Mouse (Mus musculus) heart, adult 9 months (tissue): Measurements from ENCODE around the gene Pim1.
A peak's percentile ranks its signal among the peaks of the same experiment; 100 is the strongest.
"Not testable (repeated sequence)": the region's sequence is repeated elsewhere in the genome, so short reads cannot be mapped to it uniquely, and the experiment has no call there.

Experiments
- DNase-seq, 2 experiments: peaks; one replicate each; pipeline ENCODE4 v3.0.0; 2022; ENCODE audit warnings: low spot score in 2 of 2

The Pim1 gene

DNA sequence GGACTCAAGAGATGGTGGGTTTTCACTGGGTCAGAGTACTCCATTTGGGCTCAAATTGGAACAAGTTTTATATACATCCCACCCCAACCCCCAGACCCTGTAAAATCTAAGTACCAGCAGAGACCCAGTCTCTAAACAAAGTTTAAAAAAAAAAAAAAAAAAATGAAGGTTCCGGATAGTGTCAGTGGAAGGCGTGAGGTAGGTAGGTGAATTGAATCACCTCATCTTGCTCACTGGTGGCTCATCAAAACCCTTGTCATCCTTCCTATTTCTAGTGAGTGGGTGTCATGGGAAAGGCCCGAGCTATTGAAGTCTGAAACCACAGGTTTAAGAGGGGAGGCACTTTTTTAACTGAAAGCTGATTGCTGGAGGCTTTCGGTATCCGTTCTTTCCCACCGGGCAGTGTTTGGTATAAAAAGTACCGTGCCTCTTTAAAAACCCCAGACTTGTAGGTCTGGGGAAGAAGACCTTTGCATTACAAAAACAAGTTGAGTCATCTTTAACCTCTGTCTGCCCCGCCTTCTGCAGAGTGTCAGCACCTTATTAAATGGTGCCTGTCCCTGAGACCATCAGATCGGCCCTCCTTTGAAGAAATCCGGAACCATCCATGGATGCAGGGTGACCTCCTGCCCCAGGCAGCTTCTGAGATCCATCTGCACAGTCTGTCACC lies 3.6 kb downstream of the Pim1 start:
- DNase-seq, result no peak

DNA sequence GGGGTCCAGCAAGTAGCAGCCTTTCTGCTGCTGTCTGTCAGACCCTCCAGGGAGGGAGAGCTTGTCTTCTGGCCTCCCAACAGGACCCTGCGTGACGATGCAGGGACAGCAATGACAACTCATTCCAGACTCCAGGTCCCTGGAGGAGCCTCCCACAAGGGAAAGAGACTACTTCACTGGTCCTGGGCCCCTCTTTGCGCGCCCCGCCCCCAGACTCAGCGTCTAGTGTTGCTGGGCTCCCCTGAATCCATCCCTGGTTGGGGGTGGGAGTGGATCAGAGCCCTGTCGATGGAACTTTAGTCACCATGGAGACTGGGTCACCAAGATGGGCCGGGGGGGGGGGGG lies 4.2 kb downstream of the Pim1 start:
- no peak for DNase-seq

DNA sequence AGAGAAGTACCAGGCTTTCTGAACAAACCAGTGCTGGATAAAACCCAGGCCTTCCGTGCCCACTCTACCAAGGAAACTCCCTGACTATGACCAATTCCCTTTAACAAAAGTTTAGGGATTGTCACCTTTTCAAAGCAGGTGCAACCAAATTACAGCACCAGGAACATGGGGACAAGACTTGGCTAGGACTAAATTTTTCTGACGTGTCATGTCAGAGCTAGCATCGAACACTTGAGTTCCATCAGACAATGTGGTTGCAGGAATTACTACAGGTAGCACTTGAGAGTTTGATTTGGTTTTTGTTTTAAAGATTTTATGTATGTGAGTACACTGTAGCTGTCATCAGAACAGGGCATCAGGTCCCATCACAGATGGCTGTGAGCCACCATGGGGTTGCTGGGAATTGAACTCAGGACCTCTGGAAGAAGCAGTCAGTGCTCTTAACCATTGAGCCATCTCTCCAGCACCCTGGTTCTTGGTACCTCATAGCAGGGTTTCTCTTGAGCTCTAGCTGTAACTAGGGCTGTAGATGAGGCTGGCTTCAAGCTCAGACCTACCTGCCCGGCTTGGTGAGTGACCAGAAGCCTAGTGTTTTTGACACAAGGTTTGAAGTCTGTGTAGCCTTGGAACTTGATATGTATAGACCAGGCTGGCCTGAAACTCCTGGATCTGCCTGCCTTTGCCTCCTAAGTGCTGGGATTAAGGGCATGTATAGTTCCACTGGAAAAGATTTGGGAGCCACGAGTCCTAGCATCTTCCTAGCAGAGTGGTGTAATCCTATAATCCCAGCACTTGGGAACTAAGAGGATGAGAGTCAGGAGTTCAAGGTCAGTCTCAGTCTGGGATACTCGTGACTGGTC lies 5.9 kb downstream of the Pim1 start:
- no peak for DNase-seq

DNA sequence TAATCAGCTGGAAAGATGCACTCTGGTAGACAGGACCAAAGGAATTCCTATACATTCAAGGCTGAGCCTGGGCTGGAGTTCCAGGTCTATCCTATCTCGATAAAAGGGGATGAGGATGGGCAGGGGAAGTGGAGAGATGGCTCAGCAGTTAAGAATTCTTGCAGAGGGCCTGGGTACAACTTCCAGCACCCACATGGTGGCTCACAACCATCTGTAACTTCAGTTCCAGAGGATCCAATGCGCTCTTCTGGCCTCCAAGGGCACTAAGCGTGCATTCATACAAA lies 6.5 kb downstream of the Pim1 start:
- no peak for DNase-seq

DNA sequence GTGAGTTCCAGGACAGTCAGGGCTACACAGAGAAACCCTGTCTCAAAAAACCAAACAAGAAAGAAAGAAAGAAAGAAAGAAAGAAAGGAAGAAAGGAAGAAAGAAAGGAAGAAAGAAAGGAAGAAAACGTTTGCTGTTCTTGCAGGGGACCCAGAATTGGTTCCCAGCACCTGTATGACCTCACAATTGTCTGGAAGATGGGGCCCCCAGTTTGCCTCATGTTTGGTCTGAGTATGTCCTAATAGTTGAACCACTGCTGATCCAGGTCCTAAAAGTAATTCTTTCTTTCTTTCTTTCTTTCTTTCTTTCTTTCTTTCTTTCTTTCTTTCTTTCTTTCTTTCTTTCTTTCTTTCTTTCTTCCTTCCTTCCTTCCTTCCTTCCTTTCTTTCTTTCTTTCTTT lies 6.9 kb downstream of the Pim1 start:
- DNase-seq, result not testable (repeated sequence)

DNA sequence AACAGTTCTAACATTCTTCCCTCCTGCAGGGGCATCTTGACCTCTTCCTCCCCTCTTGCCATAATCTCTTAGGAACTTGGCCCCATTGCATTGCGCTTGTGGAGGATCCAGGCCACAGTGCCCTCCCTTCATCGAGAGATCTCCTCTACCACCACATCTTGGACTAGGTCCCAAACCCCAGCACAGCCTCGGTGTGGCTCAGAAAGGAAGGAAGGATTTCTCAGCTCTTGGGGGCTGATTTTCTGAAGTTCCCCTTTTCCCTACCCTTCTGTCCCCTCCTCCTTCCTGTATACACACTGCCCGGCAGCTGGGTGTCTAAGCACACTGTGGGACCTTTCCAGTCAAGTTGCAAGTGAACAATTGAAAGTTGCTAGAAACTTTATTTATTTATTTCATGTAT lies 7.5 kb downstream of the Pim1 start:
- peak; percentile 36 to 69 for DNase-seq

DNA sequence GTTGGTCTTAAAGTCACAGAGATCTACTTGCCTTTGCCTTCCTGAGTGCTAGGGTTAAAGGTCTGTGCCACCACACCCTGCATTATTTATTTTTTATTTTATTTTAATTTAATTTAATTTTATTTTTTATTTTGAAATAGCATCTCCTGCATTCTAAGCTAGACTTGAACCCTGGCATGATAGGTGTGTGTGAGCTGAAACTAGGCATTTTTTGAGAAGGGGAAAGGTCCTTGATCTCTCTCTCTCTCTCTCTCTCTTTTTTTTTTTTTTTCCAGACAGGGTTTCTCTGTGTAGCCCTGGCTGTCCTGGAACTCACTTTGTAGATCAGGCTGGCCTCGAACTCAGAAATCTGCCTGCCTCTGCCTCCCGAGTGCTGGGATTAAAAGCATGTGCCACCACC lies 8.4 kb downstream of the Pim1 start:
- DNase-seq, result not testable (repeated sequence)

DNA sequence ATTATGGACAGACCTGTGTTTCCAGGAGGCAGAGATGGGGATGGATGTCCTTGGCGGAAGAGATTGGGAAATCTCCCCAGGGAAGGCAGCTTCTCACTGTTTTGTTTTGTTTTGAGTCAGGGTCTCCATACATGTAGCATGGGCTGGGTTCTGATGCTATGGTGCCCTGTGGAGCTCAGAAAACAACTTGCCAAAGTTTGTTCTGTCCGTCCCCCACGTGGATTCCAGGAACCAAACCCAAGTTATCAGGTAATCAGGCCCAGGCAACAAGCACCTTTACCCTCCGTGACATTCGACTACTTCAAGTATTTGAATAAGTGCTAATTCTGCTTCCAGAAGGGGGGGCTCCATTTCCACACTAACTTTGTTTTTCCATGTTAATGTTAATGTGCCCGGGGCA lies 9.0 kb downstream of the Pim1 start:
- DNase-seq, result no peak

DNA sequence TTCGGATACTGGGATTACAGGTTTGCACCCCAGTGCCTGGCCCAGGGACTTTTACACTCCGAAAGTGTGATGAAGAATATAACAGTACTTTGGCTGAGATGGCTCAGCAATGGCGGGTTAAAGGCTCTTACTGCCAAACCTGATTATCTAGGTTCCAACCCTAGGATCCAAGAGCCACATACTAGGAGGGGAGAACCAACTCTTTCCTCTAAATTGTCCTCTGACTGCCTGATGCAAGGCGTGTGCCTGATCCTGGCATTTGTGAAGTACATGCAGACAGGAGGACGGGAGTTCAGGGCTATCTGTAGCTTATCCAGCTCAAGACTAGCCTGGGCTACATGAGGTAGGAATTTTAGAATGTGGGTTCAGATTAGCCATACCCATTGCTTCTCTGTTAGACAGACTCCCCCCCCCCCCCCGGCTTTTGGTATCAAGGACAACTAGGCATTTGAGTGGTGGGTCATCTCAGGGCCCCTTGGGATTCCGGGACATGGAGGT lies 9.7 kb downstream of the Pim1 start:
- no peak for DNase-seq

DNA sequence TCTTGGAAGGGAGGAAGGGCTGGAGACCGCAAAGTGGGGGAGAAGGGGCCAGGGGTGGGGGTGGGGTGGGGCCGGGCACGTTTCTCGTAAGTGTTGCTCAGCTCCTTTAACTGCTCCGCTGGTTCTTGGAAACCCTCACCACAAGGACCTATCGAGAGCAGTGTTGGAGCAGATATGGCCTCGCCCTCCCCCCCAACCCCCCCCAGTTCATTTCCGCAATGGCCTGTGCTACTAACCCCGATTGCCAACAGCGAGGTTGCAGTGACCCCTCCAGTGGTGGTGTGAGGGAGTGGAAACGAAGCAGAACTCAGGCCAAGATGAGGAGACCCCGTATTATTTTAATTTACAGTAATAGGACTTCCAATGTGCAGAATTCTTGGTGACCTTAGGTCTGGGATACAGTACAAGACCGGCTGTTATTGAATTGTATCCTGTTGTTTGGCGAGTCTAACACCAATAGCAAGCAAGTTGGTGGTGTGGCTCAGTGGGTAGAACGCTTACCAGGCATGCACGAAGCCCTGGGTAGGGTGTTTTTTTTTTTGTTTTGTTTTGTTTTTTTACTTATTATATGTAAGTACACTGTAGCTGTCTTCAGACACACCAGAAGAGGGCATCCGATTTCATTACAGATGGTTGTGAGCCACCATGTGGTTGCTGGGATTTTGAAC lies 10.4 kb downstream of the Pim1 start:
- no peak for DNase-seq

DNA sequence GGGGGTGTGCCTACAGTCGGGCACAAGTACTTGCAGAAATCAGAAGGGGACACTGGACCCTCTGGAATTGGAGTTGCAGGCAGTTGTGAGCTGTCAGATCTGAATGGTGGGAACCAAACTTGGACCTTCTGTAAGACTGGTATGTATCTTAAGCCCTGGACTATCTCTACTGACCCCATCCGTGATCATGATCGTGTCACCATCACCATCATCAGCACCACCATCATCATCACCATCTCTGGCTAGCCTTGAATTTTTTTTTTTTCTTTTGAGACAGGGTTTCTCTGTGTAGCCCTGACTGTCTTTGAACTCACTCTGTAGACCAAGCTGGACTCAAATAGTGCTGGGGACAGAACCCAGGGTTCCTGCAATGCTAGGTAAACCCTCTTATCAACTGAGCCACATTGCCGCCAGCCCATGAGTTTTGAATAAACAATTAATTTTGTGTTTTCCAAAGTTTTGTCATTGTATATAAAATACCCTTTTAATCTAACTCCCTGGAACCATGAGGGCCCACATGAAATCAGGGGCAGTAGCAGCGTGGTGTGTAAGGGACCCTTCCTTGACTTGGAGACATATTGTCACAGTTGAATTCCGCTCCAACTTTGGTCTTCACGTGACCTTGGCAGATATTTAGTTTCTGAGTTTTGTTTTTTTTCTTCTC lies 11.6 kb downstream of the Pim1 start:
- DNase-seq, result no peak

DNA sequence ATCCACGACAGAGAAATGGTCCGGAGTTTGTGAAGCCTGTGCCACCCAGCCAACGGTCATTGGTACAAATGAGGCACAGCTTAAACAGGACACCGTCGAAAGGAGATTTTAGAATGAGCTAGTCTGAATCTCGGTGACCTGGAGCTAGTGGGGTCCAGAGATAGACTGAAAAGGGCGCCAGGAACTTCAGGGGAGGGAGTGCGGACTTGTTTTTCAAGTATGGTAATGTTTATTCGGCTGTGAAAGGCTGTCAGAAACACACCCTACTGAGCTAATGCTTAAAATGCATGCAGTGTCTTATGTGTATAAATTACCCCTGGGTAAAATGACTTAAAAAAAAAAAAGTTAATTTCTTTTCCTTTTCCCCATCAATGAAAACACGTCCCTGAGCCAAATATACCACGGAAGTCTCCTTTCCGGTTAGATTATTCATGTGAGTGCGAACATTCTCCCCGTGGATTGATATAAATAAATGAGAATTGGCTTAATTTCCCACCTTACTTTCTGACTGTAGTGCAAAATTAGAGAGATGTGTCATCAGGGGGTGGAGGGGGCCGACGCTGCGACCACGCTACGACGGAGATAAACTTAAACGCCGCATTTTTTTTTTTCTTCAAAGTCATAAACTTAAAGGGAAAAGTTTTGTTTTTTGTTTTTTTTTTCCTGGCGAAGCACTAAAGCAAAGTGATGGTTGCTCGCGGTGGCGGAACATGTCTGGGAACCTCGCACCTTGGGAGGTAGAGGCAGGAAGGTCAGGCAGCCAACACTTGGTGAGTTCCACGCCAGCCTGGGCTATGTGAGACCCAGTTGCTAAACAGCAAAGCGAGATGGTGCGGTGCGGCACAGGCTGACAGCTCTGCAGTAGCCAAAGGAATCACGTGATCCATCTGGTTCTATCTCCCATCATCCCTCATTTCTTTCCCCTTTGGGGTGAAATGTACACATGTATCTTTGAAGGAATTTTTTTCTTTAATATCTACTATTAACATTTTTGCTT lies 12.4 kb downstream of the Pim1 start:
- peak in 1 of 2 experiments; percentile 14 for DNase-seq

DNA sequence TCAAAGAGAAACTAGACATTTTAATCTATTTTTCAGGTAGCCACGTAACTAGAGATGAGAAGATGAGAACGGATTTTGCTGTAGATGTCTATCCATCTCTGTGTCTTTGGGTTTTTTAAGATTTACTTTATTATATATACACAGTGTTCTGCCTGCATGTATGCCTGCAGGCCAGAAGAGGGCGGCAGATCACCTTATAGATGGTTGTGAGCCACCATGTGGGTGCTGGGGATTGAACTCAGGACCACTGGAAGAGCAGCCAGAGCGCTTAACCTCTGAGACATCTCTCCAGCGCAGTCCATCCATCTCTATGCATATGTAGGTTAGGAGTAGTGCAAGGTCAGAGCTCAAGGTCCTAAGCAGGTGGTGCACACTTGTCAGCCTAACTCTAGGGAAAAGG lies 13.1 kb downstream of the Pim1 start:
- no peak for DNase-seq

DNA sequence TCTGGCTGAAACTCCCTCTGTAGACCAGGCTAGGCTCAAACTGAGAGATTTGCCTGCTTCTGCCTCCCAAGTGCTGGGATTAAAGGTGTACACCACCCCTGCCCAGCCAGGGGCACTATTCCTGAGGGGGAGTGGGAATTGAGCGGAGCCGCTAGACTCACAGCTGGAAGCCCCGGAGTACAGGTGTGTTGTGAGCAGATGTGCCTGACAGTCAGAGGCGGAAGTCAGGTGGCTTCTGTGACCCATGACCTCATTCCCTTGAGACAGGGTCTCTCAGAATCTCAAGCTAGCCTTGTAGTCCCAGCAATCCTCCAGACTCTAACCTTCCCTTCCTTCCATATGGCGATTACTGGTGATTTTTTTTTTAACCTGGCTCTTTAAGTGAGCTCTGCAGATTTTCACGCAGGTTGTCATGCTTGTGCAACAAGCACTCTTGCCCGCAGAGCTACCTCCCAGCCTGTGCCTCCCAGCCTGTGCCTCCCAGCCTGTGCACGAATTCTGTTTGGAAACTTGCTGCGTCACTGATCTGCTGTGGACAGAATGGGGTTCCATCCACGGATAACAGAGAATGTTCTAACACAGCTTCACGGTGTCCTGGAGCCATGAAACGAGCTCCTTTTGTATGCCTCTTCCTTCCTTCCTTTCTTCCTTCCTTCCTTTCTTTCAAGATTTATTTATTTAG lies 18.5 kb downstream of the Pim1 start:
- no peak for DNase-seq

DNA sequence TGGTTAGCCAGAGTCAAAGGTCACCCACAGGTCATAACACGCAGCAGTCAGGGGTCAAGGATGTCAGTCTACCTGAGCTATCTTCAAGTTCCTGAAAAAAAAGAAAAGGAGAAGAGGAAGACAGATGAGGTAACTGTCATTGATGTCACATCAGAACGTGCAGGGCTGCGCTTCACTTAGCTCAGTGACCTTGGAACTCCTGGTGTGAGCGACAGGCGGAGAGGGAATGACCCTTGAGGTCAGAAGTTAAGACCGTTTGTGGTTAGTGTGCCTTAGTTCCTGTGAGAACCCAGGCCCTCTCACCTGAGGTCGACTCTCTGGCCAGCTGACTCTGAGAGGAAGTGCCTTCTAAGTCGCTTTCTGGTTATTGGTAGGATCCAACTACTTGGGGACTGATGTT lies 20.1 kb downstream of the Pim1 start:
- DNase-seq, result no peak

DNA sequence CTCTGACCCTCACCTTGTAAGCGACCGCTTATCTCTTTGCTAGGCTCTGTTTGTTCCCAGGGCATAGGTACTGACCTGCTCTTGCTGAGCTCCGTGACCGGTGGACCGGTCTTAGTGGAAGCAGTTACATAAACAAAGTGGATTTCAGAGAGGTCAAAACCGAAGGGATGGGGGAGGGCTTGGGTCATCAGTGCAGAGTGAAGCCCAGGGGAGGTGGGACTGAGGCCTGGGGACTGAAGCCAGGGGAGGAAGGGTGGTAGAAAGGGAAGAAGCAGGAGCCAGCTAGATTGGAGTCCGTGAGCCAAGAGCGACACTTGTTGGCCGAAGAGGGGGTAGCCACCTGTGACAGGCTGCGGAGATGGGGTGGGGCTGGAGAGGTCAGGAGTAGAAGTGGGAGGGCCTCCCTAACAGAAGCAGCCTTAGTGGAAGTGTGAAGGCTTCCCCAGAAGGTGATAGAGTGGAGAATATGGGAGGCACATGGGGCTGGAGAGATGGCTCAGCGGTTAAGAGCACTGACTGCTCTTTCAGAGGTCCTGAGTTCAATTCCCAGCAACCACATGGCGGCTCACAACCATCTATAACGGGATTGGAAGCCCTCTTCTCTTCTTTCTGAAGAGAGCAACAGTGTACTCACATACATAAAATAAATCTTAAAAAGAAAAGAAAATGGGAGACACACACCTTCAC lies 22.6 kb downstream of the Pim1 start:
- DNase-seq, result peak; percentile 50 to 55

DNA sequence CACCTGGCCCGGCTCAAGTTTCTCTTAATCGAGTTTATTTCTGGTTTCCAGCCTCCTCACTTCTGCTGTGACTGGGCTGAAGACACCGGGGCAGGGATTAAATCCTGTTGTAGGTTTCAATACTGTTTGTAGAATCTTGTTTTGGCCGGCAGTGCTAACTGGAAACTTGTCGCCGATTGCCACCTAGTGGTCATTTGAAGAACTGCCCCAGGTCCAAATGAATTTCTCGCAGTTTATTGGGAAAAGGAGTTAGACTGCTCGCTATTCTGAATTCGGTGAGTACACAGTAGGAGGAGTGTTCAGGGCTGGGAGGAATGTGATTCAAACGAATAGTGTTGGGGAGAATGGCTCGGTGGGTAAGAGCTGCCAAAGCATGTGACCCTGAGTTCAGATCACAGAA lies 23.9 kb downstream of the Pim1 start:
- DNase-seq, result peak; percentile 39 to 81

DNA sequence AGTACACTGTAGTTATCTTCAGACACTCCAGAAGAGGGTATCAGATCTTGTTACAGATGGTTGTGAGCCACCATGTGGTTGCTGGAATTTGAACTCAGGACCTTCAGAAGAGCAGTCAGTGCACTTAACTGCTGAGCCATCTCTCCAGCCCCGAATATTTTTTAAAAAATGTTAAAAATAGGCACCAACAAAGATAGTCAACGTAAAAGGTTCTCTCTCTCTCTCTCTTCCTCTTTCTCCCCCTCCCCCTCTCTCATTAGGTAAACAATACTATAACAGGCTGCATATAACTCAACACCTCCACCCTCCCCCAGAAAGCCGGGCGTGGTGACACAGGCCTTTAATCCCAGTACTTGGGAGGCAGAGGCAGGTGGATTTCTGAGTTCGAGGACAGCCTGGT lies 28.1 kb downstream of the Pim1 start:
- not testable (repeated sequence) for DNase-seq

DNA sequence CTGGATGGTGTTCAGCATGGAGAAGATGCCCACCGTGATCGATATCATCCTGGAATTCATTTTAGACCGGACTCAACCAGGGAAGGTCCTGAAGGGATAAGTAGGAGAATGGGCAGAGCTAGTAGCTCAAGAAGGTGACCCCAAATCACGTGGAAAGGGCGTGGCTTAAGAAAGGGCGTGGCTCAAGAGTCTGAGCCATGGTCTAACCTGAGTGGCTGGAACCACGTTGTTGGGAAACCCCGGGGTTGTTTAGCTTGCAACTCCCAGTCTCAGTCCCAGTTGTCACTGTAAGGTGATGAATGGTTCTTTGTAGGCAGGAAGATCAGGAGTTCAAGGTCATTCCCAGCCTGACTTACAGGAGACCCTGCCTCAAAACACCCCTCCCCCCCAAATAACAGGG lies 29.2 kb downstream of the Pim1 start:
- DNase-seq, result no peak

DNA sequence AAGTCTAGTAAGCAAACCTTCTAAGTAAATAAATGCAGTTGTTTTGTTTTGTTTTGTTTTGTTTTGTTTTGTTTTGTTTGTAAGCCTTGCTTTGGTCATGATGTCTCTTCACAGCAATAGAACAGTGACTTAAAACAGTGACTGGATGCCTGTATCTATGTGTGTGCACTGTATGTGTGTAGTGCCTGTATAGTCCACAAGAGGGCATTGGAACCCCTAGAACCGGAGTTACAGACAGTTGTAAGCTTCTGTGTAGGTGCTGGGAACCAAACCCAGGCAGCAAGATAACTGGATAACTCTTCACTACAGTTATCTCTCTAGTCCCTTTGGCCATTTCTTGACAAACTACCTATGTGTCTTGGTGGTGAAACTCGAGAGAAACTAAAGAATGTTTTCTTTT lies 35.1 kb downstream of the Pim1 start:
- no peak for DNase-seq
